Mouse (Mus musculus) limb, embryonic 14.5 days (tissue): ENCODE measurements around the gene Dhx36. TPM values are rescaled to one million over a fixed set of nuclear protein-coding genes. Genes with fewer than 3 reads are reported as not detected.

Source experiments
- ATAC-seq: fragments of 200-750 bp; cut with Nextera tagmentation; 2 replicates; pipeline ENCODE4 v1.8.0; 2017; ENCODE audit warnings: low read depth, moderate number of reproducible peaks, moderate TSS enrichment; ENCODE audit not compliant: low FRiP score
- DNase-seq: peaks from one replicate; pipeline ENCODE4 v3.0.0-alpha.2; 2015; ENCODE audit warnings: low spot score
- H3K27ac ChIP-seq: fragments of 300-500 bp; sonication (generic); replicated peaks from 2 replicates; pipeline ENCODE4 v1.5.1; 2014; ENCODE audit warnings: low read depth, mild to moderate bottlenecking, low read length, moderate library complexity, mixed read lengths
- H3K27me3 ChIP-seq: fragments of 300-500 bp; sonication (generic); 2 replicates; pipeline ENCODE4 v1.6.1; 2014; ENCODE audit warnings: low read length, mixed read lengths; ENCODE audit not compliant: control insufficient read depth, insufficient read depth
- H3K36me3 ChIP-seq: fragments of 300-500 bp; sonication (generic); 2 replicates; pipeline ENCODE4 v1.6.1; 2014; ENCODE audit warnings: mild to moderate bottlenecking, low read length, moderate library complexity, mixed read lengths; ENCODE audit not compliant: control insufficient read depth, insufficient read depth
- H3K4me1 ChIP-seq: fragments of 300-500 bp; sonication (generic); 2 replicates; pipeline ENCODE4 v1.6.1; 2014; ENCODE audit warnings: antibody characterized with exemption, low read length, mixed read lengths; ENCODE audit not compliant: control insufficient read depth, insufficient read depth
- H3K4me2 ChIP-seq: fragments of 300-500 bp; sonication (generic); replicated peaks from 2 replicates; pipeline ENCODE4 v1.6.1; 2014; ENCODE audit warnings: low read depth, mild to moderate bottlenecking, low read length, moderate library complexity; ENCODE audit not compliant: severe bottlenecking
- H3K4me3 ChIP-seq: fragments of 300-500 bp; sonication (generic); replicated peaks from 2 replicates; pipeline ENCODE4 v1.5.1; 2014; ENCODE audit warnings: low read length
- H3K9ac ChIP-seq: fragments of 300-500 bp; sonication (generic); 2 replicates; pipeline ENCODE4 v1.6.1; 2014; ENCODE audit warnings: mild to moderate bottlenecking, low read depth, low read length, moderate library complexity; ENCODE audit not compliant: severe bottlenecking
- H3K9me3 ChIP-seq: fragments of 300-500 bp; sonication (generic); 2 replicates; pipeline ENCODE4 v1.6.1; 2016; ENCODE audit warnings: low read length; ENCODE audit not compliant: control insufficient read depth
- POLR2A ChIP-seq: fragments of 200-500 bp; IDR thresholded peaks from 2 replicates; pipeline ENCODE4 v1.8.0; 2012; ENCODE audit warnings: inconsistent platforms, mild to moderate bottlenecking, moderate library complexity, borderline replicate concordance; ENCODE audit not compliant: insufficient read depth, insufficient read length; ENCODE audit errors: extremely low read depth
- WGBS: fragments of 180-500 bp; shearing (Covaris S2); extraction: QIAGEN DNeasy Blood & Tissue Kit; methylation state at CpG from one replicate; pipeline ENCODE4 v1.1.7; 2014; 5-methylcytosine and 5-hydroxymethylcytosine counted together
- polyA plus RNA-seq, 2 experiments: library from polyadenylated mRNA; depleted of rRNA in 1 of 2; stranded (reverse) in 1 of 2; unstranded in 1 of 2; fragments of >200 nt; fragmentation: Nextera tagmentation in 1 of 2; extraction: Ambion mirVana in 1 of 2; gene quantifications; 2 replicates each; pipeline versions ENCODE4 v1.2.1 to v1.2.3; 2012 to 2014

Gene Dhx36
- polyA plus RNA-seq, 2 experiments, result 35.7 to 36.5 TPM

DNA sequence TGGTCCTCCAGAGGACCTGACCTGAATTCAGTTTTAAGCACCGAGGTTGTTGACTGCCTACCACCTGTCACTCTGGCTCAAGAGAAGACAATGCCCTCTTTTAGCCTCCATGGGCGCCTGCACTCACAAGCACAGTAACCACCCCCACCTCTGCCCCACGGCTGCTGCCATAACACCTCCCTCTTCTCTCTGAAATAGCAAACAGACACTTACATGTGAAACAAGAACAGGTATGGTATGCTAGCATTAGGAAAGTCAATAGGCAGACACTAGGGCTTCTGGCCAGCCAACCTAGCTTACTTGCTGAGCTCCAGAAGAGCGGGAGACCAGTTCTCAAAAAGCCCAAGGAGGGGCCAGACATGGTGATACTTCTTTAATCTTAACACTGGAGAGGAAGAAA lies 7.5 kb downstream of the Dhx36 start:
- no peak for ATAC-seq
- TF ChIP-seq POLR2A, result no peak
- H3K9me3 ChIP-seq, result no peaks in the 10 kb centered on the region
- no peak for DNase-seq
- no peak overlapping the region for H3K27ac ChIP-seq
- no peak overlapping the region for H3K4me2 ChIP-seq
- no peak overlapping the region for H3K9ac ChIP-seq
- H3K4me1 ChIP-seq, result no peaks in the 10 kb centered on the region
- no peaks in the 10 kb centered on the region for H3K27me3 ChIP-seq
- H3K36me3 ChIP-seq, result peaks cover 60% of the 10 kb centered on the region
- no peak overlapping the region for H3K4me3 ChIP-seq
- WGBS, result 82% methylated on average over 4 of the region's 4 CpGs

- H3K4me3 ChIP-seq, result no peak overlapping the region
- no peaks in the 10 kb centered on the region for H3K4me1 ChIP-seq
- ATAC-seq (no peak), DNase-seq (no peak)
- H3K27ac ChIP-seq, result no peak overlapping the region
- H3K27me3 ChIP-seq, result no peaks in the 10 kb centered on the region
- no peaks in the 10 kb centered on the region for H3K9me3 ChIP-seq
- no peak overlapping the region for H3K4me2 ChIP-seq
- TF ChIP-seq POLR2A, result no peak
- 84% methylated on average over 6 of the region's 6 CpGs for WGBS
- peaks cover 73% of the 10 kb centered on the region for H3K36me3 ChIP-seq
- H3K9ac ChIP-seq, result no peak overlapping the region
Measured at GRCm38 (mm10) chr3:62492568-62492967, 14.2 kb downstream of the Dhx36 start.

- no peak for TF ChIP-seq POLR2A
- no peak for DNase-seq
Measured at GRCm38 (mm10) chr3:62484340-62484739, 22.5 kb downstream of the Dhx36 start.

GRCm38 (mm10) chr3:62470179-62470578 lies 36.6 kb downstream of the Dhx36 start:
- Histone ChIP-seq H3K27me3 (no peaks in the 10 kb centered on the region), H3K4me3 (no peak overlapping the region), H3K9me3 (no peaks in the 10 kb centered on the region), H3K9ac (no peak overlapping the region), H3K4me2 (no peak overlapping the region), H3K4me1 (no peaks in the 10 kb centered on the region), H3K36me3 (peaks cover 80% of the 10 kb centered on the region), H3K27ac (no peak overlapping the region)
- DNase-seq, result no peak
- ATAC-seq, result no peak
- 83% methylated on average over 1 of the region's 1 CpGs for WGBS
- TF ChIP-seq POLR2A, result no peak

More at GRCm38 (mm10) chr3:62484340-62484739, 22.5 kb downstream of the Dhx36 start:
- no peak overlapping the region for H3K4me2 ChIP-seq
- H3K4me1 ChIP-seq, result no peaks in the 10 kb centered on the region
- H3K9me3 ChIP-seq, result no peaks in the 10 kb centered on the region
- H3K36me3 ChIP-seq, result peaks cover 66% of the 10 kb centered on the region
- no peak overlapping the region for H3K27ac ChIP-seq
- no peak overlapping the region for H3K9ac ChIP-seq
- 91% methylated on average over 2 of the region's 2 CpGs for WGBS
- ATAC-seq, result no peak
- H3K27me3 ChIP-seq, result no peaks in the 10 kb centered on the region
- no peak overlapping the region for H3K4me3 ChIP-seq

GRCm38 (mm10) chr3:62464276-62464675 lies 42.5 kb downstream of the Dhx36 start:
- Histone ChIP-seq H3K27ac (no peak overlapping the region), H3K4me3 (no peak overlapping the region), H3K9me3 (no peaks in the 10 kb centered on the region), H3K27me3 (no peaks in the 10 kb centered on the region), H3K9ac (no peak overlapping the region), H3K4me2 (no peak overlapping the region), H3K4me1 (no peaks in the 10 kb centered on the region), H3K36me3 (peaks cover 68% of the 10 kb centered on the region)
- no peak for TF ChIP-seq POLR2A
- ATAC-seq, result no peak
- WGBS, result 92% methylated on average over 3 of the region's 3 CpGs
- DNase-seq, result no peak

DNA sequence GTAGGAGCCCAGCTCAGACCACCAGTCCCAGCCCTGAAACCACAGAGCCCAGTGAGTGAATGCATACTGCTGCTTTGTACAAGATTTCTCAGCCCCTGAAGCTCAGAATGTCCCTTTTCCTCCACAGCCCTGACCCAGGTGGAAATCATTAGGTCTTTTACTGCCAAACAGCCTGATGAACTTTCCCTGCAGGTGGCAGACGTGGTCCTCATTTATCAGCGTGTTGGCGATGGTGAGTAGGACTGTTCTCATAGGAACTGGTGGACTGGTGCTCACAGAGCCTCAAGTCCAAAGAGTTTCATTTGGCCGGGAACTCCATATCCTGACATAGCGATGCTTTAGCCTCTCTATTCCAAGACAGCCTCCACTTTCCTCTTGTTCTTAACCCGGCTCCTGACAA lies 47.3 kb downstream of the Dhx36 start:
- no peak overlapping the region for H3K4me3 ChIP-seq
- no peak for ATAC-seq
- TF ChIP-seq POLR2A, result no peak

More for the DNA sequence above, 47.3 kb downstream of the Dhx36 start:
- H3K9ac ChIP-seq, result no peak overlapping the region
- no peaks in the 10 kb centered on the region for H3K4me1 ChIP-seq
- H3K9me3 ChIP-seq, result no peaks in the 10 kb centered on the region
- no peaks in the 10 kb centered on the region for H3K27me3 ChIP-seq
- H3K4me2 ChIP-seq, result no peak overlapping the region
- WGBS, result 40% methylated on average over 6 of the region's 6 CpGs
- peaks cover 32% of the 10 kb centered on the region for H3K36me3 ChIP-seq
- DNase-seq, result no peak
- no peak overlapping the region for H3K27ac ChIP-seq
